Mouse (Mus musculus) cerebellum, adult 2 months (tissue): ENCODE results near the gene Fen1.

Source experiments
- CTCF ChIP-seq: fragments of 200-500 bp; IDR thresholded peaks from 2 replicates; pipeline ENCODE4 v1.5.1; 2011; ENCODE audit warnings: low read depth, mild to moderate bottlenecking, control low read depth, low read length, moderate library complexity, borderline replicate concordance; ENCODE audit not compliant: insufficient read depth
- POLR2A ChIP-seq: fragments of 200-500 bp; IDR thresholded peaks from 2 replicates; pipeline ENCODE4 v1.6.1; 2011; ENCODE audit warnings: low read length, control low read depth, borderline replicate concordance; ENCODE audit not compliant: insufficient read depth

GRCm38 (mm10) chr19:10183299-10183983 lies 20.5 kb downstream of the Fen1 start:
- TF ChIP-seq CTCF (no peak), POLR2A (peak; percentile 42; the same call in 1 of the 2 replicates)
